In the genomic region with DNA sequence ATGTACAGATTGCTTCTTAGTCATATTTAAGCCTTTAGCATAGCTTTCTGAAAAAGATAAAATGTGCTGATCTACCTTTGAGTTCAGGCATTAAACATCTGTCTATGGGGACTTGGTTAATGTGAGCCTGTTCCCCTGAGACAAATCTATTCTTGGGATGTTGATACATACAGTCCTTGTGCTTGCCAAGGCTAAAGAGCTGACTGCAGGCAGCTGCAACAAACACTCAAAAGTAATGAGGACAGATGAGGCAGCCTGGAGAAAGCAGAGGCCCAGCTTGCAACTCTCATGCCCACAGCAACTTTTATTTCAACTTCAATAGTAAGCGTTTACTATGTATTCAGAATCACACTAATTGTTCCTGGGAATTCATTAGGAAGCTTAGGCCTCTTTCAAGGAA, we compare ENCODE assay signal across 20 mouse cellular contexts.
DNase-seq lines count a peak whose midpoint lies in the region; ATAC-seq and TF ChIP-seq lines count a peak whose summit lies in the region.
"Had no signal": no experiment of that assay in that cellular context is flagged by ENCODE, and none has a peak within 500 bp of the region (broad histone marks: within the 10 kb centered on the region; RNA-seq: fewer than 3 reads in every experiment).

No protein-coding gene starts in this region.

- no peak overlapping the region for H3K4me2 ChIP-seq in forebrain, embryonic 15.5 days (replicated peaks)
- H3K4me2 ChIP-seq in midbrain, postnatal 0 days (ENCODE audit: low read depth, low read length, poor library complexity, severe bottlenecking), result no peak overlapping the region
- H3K4me2 ChIP-seq: embryonic facial prominence, embryonic 13.5 days; hindbrain, embryonic 12.5 days; intestine, embryonic 15.5 days had no signal

- no peak overlapping the region for H3K9ac ChIP-seq in forebrain, embryonic 15.5 days (replicated peaks)
- H3K9ac ChIP-seq in midbrain, postnatal 0 days (replicated peaks; ENCODE audit: low read length, poor library complexity, severe bottlenecking), result no peak overlapping the region
- H3K9ac ChIP-seq: embryonic facial prominence, embryonic 13.5 days; hindbrain, embryonic 12.5 days; intestine, embryonic 15.5 days had no signal

- no peak for TF ChIP-seq POLR2A in kidney, adult 2 months (IDR thresholded peaks at IDR 0.05; ENCODE audit: low read depth, low read length)

- H3K4me1 ChIP-seq in forebrain, embryonic 15.5 days, result no peaks in the 10 kb centered on the region
- H3K4me1 ChIP-seq in forebrain, embryonic 10.5 days, result no peaks in the 10 kb centered on the region
- no peaks in the 10 kb centered on the region for H3K4me1 ChIP-seq in midbrain, postnatal 0 days (ENCODE audit: insufficient read depth, low read length)
- no peaks in the 10 kb centered on the region for H3K4me1 ChIP-seq in midbrain, embryonic 10.5 days
- H3K4me1 ChIP-seq in kidney, adult 2 months (ENCODE audit: control insufficient read depth, insufficient read depth, low read length), result no peaks in the 10 kb centered on the region
- H3K4me1 ChIP-seq: embryonic facial prominence, embryonic 13.5 days; heart, embryonic 10.5 days; hindbrain, embryonic 12.5 days; intestine, embryonic 15.5 days had no signal

- no peak overlapping the region for H3K4me3 ChIP-seq in forebrain, embryonic 15.5 days
- no peak overlapping the region for H3K4me3 ChIP-seq in forebrain, embryonic 10.5 days
- no peak overlapping the region for H3K4me3 ChIP-seq in midbrain, postnatal 0 days (ENCODE audit: low read depth, low read length)
- H3K4me3 ChIP-seq in midbrain, embryonic 10.5 days, result no peak overlapping the region
- H3K4me3 ChIP-seq in kidney, adult 2 months (ENCODE audit: insufficient read depth, low read depth, low read length), result no peak overlapping the region
- H3K4me3 ChIP-seq: embryonic facial prominence, embryonic 13.5 days; erythroblast, embryonic 14.5 days; heart, embryonic 10.5 days; hindbrain, embryonic 12.5 days; intestine, embryonic 15.5 days had no signal

- TF ChIP-seq CTCF in midbrain, postnatal 0 days (IDR thresholded peaks at IDR 0.05), result no peak
- no peak for TF ChIP-seq CTCF in kidney, adult 2 months (conservative IDR thresholded peaks at IDR 0.05; ENCODE audit: insufficient read depth, insufficient read length, low read depth, low read length)

- no peak overlapping the region for H3K27ac ChIP-seq in forebrain, embryonic 15.5 days (replicated peaks)
- no peak overlapping the region for H3K27ac ChIP-seq in forebrain, embryonic 10.5 days
- H3K27ac ChIP-seq in midbrain, postnatal 0 days (ENCODE audit: low read depth, low read length), result no peak overlapping the region
- no peak overlapping the region for H3K27ac ChIP-seq in midbrain, embryonic 10.5 days (replicated peaks)
- H3K27ac ChIP-seq in kidney, adult 2 months (ENCODE audit: insufficient read depth, low read depth, low read length), result no peak overlapping the region
- H3K27ac ChIP-seq: embryonic facial prominence, embryonic 13.5 days; heart, embryonic 10.5 days; hindbrain, embryonic 12.5 days; intestine, embryonic 15.5 days had no signal

- no peaks in the 10 kb centered on the region for H3K9me3 ChIP-seq in forebrain, embryonic 15.5 days
- H3K9me3 ChIP-seq in forebrain, embryonic 10.5 days, result no peaks in the 10 kb centered on the region
- H3K9me3 ChIP-seq in midbrain, postnatal 0 days (ENCODE audit: low read length), result no peaks in the 10 kb centered on the region
- no peaks in the 10 kb centered on the region for H3K9me3 ChIP-seq in midbrain, embryonic 10.5 days (replicated peaks)
- H3K9me3 ChIP-seq: embryonic facial prominence, embryonic 13.5 days; heart, embryonic 10.5 days; hindbrain, embryonic 12.5 days; intestine, embryonic 15.5 days had no signal

- H3K27me3 ChIP-seq in forebrain, embryonic 15.5 days, result no peaks in the 10 kb centered on the region
- no peaks in the 10 kb centered on the region for H3K27me3 ChIP-seq in forebrain, embryonic 10.5 days (ENCODE audit: poor library complexity, severe bottlenecking)
- no peaks in the 10 kb centered on the region for H3K27me3 ChIP-seq in midbrain, postnatal 0 days (ENCODE audit: insufficient read depth, low read length)
- no peaks in the 10 kb centered on the region for H3K27me3 ChIP-seq in midbrain, embryonic 10.5 days (ENCODE audit: low read depth, poor library complexity, severe bottlenecking)
- no peaks in the 10 kb centered on the region for H3K27me3 ChIP-seq in kidney, adult 2 months (replicated peaks; ENCODE audit: control insufficient read depth, insufficient read depth, low read length)
- H3K27me3 ChIP-seq: embryonic facial prominence, embryonic 13.5 days; hindbrain, embryonic 12.5 days; intestine, embryonic 15.5 days had no signal

- WGBS in forebrain, embryonic 15.5 days, result 26% methylated on average over 1 of the region's 1 CpGs
- WGBS in forebrain, embryonic 10.5 days, result 75% methylated on average over 1 of the region's 1 CpGs
- WGBS in midbrain, postnatal 0 days, result 64% methylated on average over 1 of the region's 1 CpGs
- 81% methylated on average over 1 of the region's 1 CpGs for WGBS in midbrain, embryonic 10.5 days
- 86% methylated on average over 1 of the region's 1 CpGs for WGBS in kidney, adult 2 months

- DNase-seq in embryo, embryonic 11 days, result peak; percentile 5
- no peak for DNase-seq in embryo, embryonic 9.5 days (ENCODE audit: extremely low spot score)
- no peak for DNase-seq in forebrain, embryonic 10.5 days (ENCODE audit: extremely low spot score, low spot score)
- peak; percentile 2 for DNase-seq in midbrain, postnatal 0 days (ENCODE audit: low spot score)
- no peak for DNase-seq in midbrain, embryonic 10.5 days (ENCODE audit: low spot score)
- DNase-seq in kidney, adult 2 months, result no peak
- DNase-seq: adrenal gland, postnatal 10 days; cerebellum, adult 18-20 months; cerebellum, adult 9-11 months; gastrocnemius, postnatal 10 days; heart, adult 18-20 months; heart, postnatal 10 days; heart, postnatal 4 days; kidney, adult 18-20 months had no signal

- peak; percentile 51; the same call in 1 of the 2 replicates for ATAC-seq in forebrain, embryonic 15.5 days (replicated peaks)
- ATAC-seq in midbrain, postnatal 0 days (ENCODE audit: low FRiP score), result no peak
- ATAC-seq: intestine, embryonic 15.5 days had no signal

- H3K36me3 ChIP-seq in forebrain, embryonic 15.5 days, result no peaks in the 10 kb centered on the region
- H3K36me3 ChIP-seq in forebrain, embryonic 10.5 days (replicated peaks), result no peaks in the 10 kb centered on the region
- no peaks in the 10 kb centered on the region for H3K36me3 ChIP-seq in midbrain, postnatal 0 days (ENCODE audit: insufficient read depth, low read length)
- H3K36me3 ChIP-seq in midbrain, embryonic 10.5 days, result no peaks in the 10 kb centered on the region
- H3K36me3 ChIP-seq in kidney, adult 2 months (ENCODE audit: control insufficient read depth, insufficient read depth, low read length), result no peaks in the 10 kb centered on the region
- H3K36me3 ChIP-seq: embryonic facial prominence, embryonic 13.5 days; heart, embryonic 10.5 days; hindbrain, embryonic 12.5 days; intestine, embryonic 15.5 days had no signal

Comparison
In these comparisons a context has a peak if more than half of its experiments do, and no peak if none do; other contexts are left out.
1. DNase-seq: peak in embryo, embryonic 11 days (single experiment) and midbrain, postnatal 0 days (single experiment); none in embryo, embryonic 9.5 days (single experiment), forebrain, embryonic 10.5 days (single experiment), midbrain, embryonic 10.5 days (single experiment) and kidney, adult 2 months (single experiment).